Mouse (Mus musculus): ENCODE results near the gene Olfr344. TPM values are rescaled to one million over a fixed set of nuclear protein-coding genes. Genes with fewer than 3 reads are reported as not detected.

Gene Olfr344
- not detected in 2 replicates for polyA plus RNA-seq (2014; fragmentation: Nextera tagmentation; extraction: Ambion mirVana)

DNA sequence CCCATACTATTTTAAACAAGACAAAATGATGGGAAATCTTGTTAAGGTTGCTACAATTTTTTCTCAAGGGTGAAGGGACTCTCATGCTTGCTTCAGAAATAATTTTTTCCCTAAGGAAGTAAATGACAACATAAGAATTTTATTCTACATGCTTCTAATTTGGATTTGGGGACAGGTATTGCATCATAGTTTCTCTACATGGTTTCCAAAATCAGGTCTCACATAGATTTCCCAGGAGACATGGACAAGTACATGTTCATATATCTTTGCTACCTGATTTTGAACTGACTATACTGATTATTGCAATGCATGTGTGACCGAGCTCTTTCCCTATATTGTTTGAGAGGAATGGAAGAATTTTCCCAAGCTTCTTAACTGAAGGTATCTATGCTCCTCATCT lies at the start of gene Olfr344:
Olfr344 (plus strand) TSS at position 301 of the 400 bp plus-strand sequence.
- Histone ChIP-seq H3K4me2 (ENCODE audit: low read depth, low read length, severe bottlenecking) (no peak within 1 kb of the TSS), H3K4me1 (replicated peaks; ENCODE audit: control insufficient read depth, insufficient read depth, low read length) (no peaks in the 10 kb centered on the region), H3K36me3 (ENCODE audit: control insufficient read depth, insufficient read depth, low read length) (no peaks in the 10 kb centered on the region), H3K9me3 (ENCODE audit: control insufficient read depth, low read length) (no peaks in the 10 kb centered on the region; the same call in 1 of the 2 replicates), H3K27me3 (ENCODE audit: control insufficient read depth, insufficient read depth, low read length) (no peaks in the 10 kb centered on the region), H3K9ac (ENCODE audit: low read length) (no peak within 1 kb of the TSS), H3K27ac (ENCODE audit: low read depth, low read length) (no peak within 1 kb of the TSS), H3K4me3 (ENCODE audit: low read depth, low read length) (no peak within 1 kb of the TSS)
- ATAC-seq (replicated peaks; ENCODE audit: low FRiP score), result no peak
- 56% methylated on average over 1 of the region's 1 CpGs for WGBS
- DNase-seq (ENCODE audit: low spot score), result no peak

DNA sequence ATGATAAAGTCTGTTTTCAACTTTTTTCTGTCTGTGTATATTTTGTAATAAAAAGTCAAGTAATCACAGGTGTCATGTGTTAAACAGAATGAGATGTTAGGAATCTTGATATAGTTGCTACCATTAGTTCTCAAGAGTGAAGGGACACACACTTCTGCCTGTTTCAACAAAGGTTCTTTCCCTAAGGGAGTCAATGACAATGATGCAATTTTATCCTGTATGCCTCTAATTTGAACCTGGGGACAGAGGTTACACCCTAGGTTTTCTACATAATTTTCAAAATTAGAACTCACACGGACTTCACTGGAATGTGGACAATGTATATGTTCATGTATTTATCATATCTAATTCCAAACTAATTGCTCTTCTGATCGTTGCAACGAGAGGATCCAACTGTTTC lies 41.8 kb upstream of the Olfr344 start, which contains the start of gene Olfr342:
Olfr342 (plus strand) TSS at position 301 of the 400 bp plus-strand sequence.
- Histone ChIP-seq H3K4me3 (ENCODE audit: low read depth, low read length) (no peak within 1 kb of the TSS), H3K27me3 (ENCODE audit: control insufficient read depth, insufficient read depth, low read length) (no peaks in the 10 kb centered on the region), H3K4me1 (replicated peaks; ENCODE audit: control insufficient read depth, insufficient read depth, low read length) (no peaks in the 10 kb centered on the region), H3K4me2 (ENCODE audit: low read depth, low read length, severe bottlenecking) (no peak within 1 kb of the TSS), H3K9ac (ENCODE audit: low read length) (no peak within 1 kb of the TSS), H3K27ac (ENCODE audit: low read depth, low read length) (no peak within 1 kb of the TSS), H3K36me3 (ENCODE audit: control insufficient read depth, insufficient read depth, low read length) (no peaks in the 10 kb centered on the region), H3K9me3 (ENCODE audit: control insufficient read depth, low read length) (peaks cover 5% of the 10 kb centered on the region; the same call in 1 of the 2 replicates)
- DNase-seq (ENCODE audit: low spot score) (no peak), ATAC-seq (replicated peaks; ENCODE audit: low FRiP score) (no peak)
- WGBS, result 65% methylated on average over 3 of the region's 3 CpGs

DNA sequence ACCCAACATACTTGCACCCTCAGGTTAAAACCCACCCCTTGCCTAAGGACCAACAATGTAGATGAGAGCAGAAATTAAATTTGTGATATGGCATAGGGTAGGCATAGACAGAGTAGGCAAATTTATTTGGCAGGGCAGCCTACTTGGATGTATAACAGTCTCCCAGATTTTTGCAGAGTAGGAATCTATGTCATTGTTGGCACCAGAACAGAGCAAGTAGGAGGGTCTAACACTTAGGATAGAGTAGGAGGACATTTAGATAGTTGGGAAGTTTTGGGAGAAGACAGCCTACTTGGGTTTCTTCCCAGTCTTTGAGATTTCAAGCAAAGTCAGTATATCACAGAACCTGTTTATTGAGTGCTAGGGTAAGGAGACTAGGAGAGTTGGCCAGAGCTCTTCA lies 1.3 kb upstream of the Olfr344 start:
- no peak for DNase-seq (ENCODE audit: low spot score)
- H3K4me1 ChIP-seq (replicated peaks; ENCODE audit: control insufficient read depth, insufficient read depth, low read length), result no peaks in the 10 kb centered on the region
- H3K27me3 ChIP-seq (ENCODE audit: control insufficient read depth, insufficient read depth, low read length), result no peaks in the 10 kb centered on the region
- H3K9me3 ChIP-seq (ENCODE audit: control insufficient read depth, low read length), result no peaks in the 10 kb centered on the region; the same call in 1 of the 2 replicates
- H3K36me3 ChIP-seq (ENCODE audit: control insufficient read depth, insufficient read depth, low read length), result no peaks in the 10 kb centered on the region
- no peak overlapping the region for H3K4me2 ChIP-seq (ENCODE audit: low read depth, low read length, severe bottlenecking)
- no peak overlapping the region for H3K9ac ChIP-seq (ENCODE audit: low read length)
- H3K27ac ChIP-seq (ENCODE audit: low read depth, low read length), result no peak overlapping the region
- no peak overlapping the region for H3K4me3 ChIP-seq (ENCODE audit: low read depth, low read length)
- no peak for ATAC-seq (replicated peaks; ENCODE audit: low FRiP score)

DNA sequence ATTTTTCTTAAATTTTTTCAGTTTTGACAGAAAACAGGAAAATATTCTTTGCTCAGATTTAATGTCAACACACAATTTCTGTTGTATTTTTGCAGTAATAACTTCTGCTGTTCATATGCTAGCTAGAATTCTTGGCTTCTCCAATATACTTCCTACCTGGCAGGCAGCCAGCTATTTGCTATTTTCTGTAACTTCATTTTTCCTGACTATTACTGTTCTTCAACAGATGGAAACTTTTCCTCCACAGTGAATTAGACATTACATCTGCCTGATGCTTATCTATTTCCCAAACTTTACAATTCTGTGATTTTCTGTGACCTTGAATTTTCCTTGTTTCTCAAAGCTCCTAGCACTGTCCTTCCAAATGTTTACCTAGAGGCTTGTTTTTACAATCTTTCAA lies 560 bp downstream of the Olfr344 start:
- no peak for DNase-seq (ENCODE audit: low spot score)
- Histone ChIP-seq H3K27me3 (ENCODE audit: control insufficient read depth, insufficient read depth, low read length) (no peaks in the 10 kb centered on the region), H3K4me3 (ENCODE audit: low read depth, low read length) (no peak overlapping the region)

DNA sequence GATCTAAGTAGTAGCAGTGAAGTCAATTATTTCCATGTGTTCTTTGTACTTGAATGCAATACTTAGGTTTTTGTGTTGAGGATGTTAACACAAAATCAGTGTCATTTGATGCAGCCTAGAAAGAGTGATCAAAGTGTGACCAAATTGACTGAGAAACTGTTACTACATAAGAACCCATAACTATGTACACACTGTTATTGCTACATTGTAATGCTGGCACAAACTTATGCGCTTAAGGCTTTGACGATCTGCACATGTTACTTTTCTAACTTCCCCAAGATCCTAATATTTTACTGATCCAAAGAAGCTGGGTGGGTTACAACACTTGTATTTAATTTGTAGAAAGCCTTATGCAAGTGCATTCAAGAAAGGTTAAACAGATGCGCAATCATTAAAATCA lies 1.4 kb downstream of the Olfr344 start:
- Histone ChIP-seq H3K36me3 (ENCODE audit: control insufficient read depth, insufficient read depth, low read length) (no peaks in the 10 kb centered on the region), H3K9ac (ENCODE audit: low read length) (no peak overlapping the region), H3K9me3 (ENCODE audit: control insufficient read depth, low read length) (no peaks in the 10 kb centered on the region; the same call in 1 of the 2 replicates), H3K27me3 (ENCODE audit: control insufficient read depth, insufficient read depth, low read length) (no peaks in the 10 kb centered on the region), H3K4me2 (ENCODE audit: low read depth, low read length, severe bottlenecking) (no peak overlapping the region), H3K4me1 (replicated peaks; ENCODE audit: control insufficient read depth, insufficient read depth, low read length) (no peaks in the 10 kb centered on the region), H3K27ac (ENCODE audit: low read depth, low read length) (no peak overlapping the region), H3K4me3 (ENCODE audit: low read depth, low read length) (no peak overlapping the region)
- DNase-seq (ENCODE audit: low spot score) (no peak), ATAC-seq (replicated peaks; ENCODE audit: low FRiP score) (no peak)
- 90% methylated on average over 3 of the region's 3 CpGs for WGBS

More for the DNA sequence above, 560 bp downstream of the Olfr344 start:
- H3K4me1 ChIP-seq (replicated peaks; ENCODE audit: control insufficient read depth, insufficient read depth, low read length), result no peaks in the 10 kb centered on the region
- no peaks in the 10 kb centered on the region for H3K36me3 ChIP-seq (ENCODE audit: control insufficient read depth, insufficient read depth, low read length)
- H3K9ac ChIP-seq (ENCODE audit: low read length), result no peak overlapping the region
- no peaks in the 10 kb centered on the region; the same call in 1 of the 2 replicates for H3K9me3 ChIP-seq (ENCODE audit: control insufficient read depth, low read length)
- H3K27ac ChIP-seq (ENCODE audit: low read depth, low read length), result no peak overlapping the region
- no peak overlapping the region for H3K4me2 ChIP-seq (ENCODE audit: low read depth, low read length, severe bottlenecking)
- ATAC-seq (replicated peaks; ENCODE audit: low FRiP score), result no peak

Other genes with a start within 250 kb of the Olfr344 start
- gene Olfr338, start 193.1 kb upstream of the Olfr344 start, polyA plus RNA-seq (2014; fragmentation: Nextera tagmentation; extraction: Ambion mirVana), result not detected in 2 replicates
- not detected in 2 replicates for gene Olfr339, start 147.7 kb upstream of the Olfr344 start, polyA plus RNA-seq (2014; fragmentation: Nextera tagmentation; extraction: Ambion mirVana)
- gene Olfr340, start 114.1 kb upstream of the Olfr344 start, polyA plus RNA-seq (2014; fragmentation: Nextera tagmentation; extraction: Ambion mirVana), result not detected in 2 replicates
- not detected in 2 replicates for gene Olfr341, start 84.2 kb upstream of the Olfr344 start, polyA plus RNA-seq (2014; fragmentation: Nextera tagmentation; extraction: Ambion mirVana)
- not detected in 2 replicates for gene Olfr342, start 41.7 kb upstream of the Olfr344 start, polyA plus RNA-seq (2014; fragmentation: Nextera tagmentation; extraction: Ambion mirVana)
- not detected in 2 replicates for gene Olfr345, start 73.4 kb downstream of the Olfr344 start, polyA plus RNA-seq (2014; fragmentation: Nextera tagmentation; extraction: Ambion mirVana)
- not detected in 2 replicates for gene Olfr346, start 119.1 kb downstream of the Olfr344 start, polyA plus RNA-seq (2014; fragmentation: Nextera tagmentation; extraction: Ambion mirVana)
- gene Olfr347, start 165.2 kb downstream of the Olfr344 start, polyA plus RNA-seq (2014; fragmentation: Nextera tagmentation; extraction: Ambion mirVana), result not detected in 2 replicates
- gene Olfr348, start 217.6 kb downstream of the Olfr344 start, polyA plus RNA-seq (2014; fragmentation: Nextera tagmentation; extraction: Ambion mirVana), result not detected in 2 replicates
- gene Olfr50, start 223.9 kb downstream of the Olfr344 start, polyA plus RNA-seq (2014; fragmentation: Nextera tagmentation; extraction: Ambion mirVana), result not detected in 2 replicates

Data from forebrain, embryonic 11.5 days (tissue).